Mouse (Mus musculus) retina, embryonic 14.5 days (tissue): ENCODE measurements around the gene Gpbar1.

ENCODE experiments used
- DNase-seq: peaks from one replicate; pipeline ENCODE4 v3.0.0-alpha.2; 2015; ENCODE audit warnings: low spot score

Gene Gpbar1

DNA sequence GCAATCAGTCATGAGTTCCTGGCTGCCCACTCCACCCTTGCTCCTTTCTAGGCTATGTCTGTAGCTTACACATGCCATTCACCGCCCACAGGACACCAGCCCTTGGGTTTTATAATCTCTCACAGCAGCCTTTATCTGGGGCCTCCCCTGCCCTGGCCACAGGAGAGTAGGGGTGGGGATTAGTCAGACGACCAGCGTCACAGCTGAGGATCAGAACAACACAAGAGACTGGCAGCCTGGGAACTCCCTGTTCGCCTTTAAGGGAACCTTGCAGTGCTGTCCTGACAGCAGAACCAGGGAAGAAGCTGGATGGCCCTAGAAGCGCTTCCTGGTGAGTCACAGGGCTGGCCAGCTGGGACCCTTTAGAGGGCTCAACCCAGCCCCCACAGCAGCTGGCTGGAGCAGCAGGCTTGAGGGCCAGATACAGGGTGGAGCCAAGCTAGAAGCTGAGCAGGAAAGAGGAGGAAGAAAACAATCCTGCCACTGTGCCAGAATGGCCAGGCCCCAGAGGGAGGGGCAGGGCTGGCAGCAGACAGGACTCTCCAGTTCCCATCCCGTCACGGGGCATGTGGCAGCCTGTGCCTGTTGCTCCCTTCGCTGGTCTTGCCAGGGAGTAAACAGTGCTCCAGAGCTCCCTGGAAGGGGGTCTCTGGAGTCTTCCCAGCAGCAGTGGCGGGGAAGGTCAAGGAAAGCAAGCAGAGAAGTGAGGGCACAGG, 17.3 kb downstream of the Gpbar1 start:
- peak; percentile 69 for DNase-seq

- DNase-seq: no peak
These were observed 18.1 kb downstream of the Gpbar1 start for GRCm38 (mm10) chr1:74296477-74296876.

DNA sequence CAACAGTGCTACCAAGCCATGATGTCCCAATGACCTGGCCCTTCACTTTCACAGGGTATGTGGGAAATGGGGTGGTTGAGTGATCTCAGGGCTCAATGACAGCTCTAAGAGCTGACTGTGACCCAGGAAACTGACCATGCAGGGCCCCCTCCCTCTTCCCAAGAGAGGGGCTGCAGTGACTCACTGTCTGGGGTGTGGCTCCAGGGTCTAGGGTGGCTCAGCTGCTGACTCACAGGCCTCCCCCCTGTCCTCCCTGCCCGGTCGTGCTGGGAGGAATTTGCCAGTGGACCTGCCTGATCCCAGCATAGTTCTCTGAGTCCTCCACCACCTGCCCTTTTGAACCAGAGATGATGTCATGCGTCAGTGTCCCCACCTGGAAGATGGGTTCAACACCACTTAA, 18.9 kb downstream of the Gpbar1 start:
- no peak for DNase-seq

DNA sequence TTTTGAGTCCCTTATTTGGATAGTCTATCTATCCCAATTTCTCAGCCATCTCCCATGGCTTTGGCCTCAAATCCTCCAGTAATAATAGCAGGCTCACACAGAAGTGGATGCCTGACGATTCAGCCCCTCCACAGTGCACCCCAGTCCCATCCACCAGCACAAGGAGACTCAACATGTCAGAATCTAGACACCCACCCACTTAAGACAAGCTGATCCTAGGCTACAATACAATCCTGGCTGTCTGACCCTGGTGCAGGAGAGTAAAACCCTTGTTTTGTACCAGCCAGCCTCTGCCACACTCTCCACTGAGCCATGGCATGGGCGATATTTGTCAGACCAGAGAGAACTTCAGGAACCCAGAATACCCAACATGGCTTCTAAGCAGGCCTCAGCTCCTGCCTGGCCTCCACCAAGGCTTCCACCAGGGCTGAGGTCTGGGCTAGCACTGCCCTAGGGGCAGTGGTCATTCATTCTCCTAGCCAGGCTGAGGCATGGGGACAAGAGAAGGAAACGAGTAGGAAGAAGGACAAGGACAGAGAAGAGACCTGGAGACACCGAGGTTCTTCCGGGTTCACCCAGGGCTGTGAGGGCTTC, 19.9 kb downstream of the Gpbar1 start:
- DNase-seq: no peak

- DNase-seq: no peak
These were observed 20.6 kb downstream of the Gpbar1 start for GRCm38 (mm10) chr1:74298996-74299395.

GRCm38 (mm10) chr1:74300347-74301110, 22.2 kb downstream of the Gpbar1 start:
- DNase-seq: no peak

- DNase-seq: no peak
These were observed 23.9 kb downstream of the Gpbar1 start for GRCm38 (mm10) chr1:74302229-74302628.

- DNase-seq: no peak
These were observed 24.5 kb downstream of the Gpbar1 start for GRCm38 (mm10) chr1:74302835-74303234.

DNA sequence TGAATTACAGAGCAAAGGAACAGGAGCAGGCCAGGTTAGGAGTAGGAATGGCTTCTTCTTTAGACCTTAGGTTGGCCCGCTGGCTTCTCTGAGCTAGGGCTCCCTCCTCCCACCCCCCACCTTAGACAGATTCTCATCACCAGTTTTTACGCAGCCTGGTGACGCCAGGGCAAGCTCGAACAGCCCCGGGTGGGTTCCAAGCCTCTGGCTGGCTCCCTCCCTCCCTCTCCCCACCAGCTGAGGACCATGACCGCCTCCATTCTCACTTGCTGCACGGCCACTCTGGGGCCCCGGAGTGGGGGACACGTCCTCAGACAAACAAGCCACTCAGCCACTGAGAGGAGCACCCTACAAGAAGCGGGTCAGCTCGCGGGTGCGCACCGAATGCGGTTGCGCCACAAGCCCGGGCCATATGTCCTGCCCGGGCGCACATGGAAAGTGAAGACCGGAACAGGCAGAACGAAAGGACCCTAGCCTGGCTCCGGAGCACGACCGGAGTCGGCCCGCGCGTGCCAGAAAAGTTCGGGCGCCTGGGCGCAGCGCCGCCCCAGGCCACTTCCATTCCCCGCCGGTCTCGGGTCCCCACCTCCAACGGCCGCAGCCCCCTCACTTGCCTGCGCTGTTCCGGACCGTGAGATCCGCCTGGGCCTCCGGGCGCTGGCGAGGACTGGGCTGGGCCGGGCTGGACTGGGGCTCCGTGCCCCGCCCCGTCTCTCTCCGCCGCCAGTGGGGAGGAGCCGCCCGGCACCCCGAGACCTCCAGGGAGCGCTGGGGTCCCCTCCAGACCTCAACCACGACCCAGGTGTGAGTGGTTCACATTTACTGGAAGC, 25.4 kb downstream of the Gpbar1 start:
- DNase-seq: peak; percentile 57

- no peak for DNase-seq
These were observed 26.0 kb downstream of the Gpbar1 start for GRCm38 (mm10) chr1:74304339-74304790.

DNA sequence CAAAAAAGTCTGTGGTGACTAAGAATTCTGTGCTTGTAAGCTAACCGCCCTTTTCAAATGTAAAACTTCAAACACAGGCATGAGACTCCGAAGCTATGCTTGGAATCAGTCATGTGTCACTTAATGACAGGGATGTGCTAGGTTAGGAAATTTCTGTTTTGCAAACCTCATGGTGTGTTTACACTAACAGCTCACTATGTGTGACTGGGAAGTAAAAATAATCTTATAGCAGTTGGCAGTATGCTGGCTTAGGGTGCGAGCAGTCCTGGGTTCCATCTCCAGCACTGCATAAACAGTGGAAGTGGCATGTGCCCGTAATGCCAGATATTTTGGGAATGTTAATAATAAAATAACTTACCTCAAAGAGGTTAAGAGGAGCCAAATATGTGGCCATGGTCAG, 26.6 kb downstream of the Gpbar1 start:
- no peak for DNase-seq

DNA sequence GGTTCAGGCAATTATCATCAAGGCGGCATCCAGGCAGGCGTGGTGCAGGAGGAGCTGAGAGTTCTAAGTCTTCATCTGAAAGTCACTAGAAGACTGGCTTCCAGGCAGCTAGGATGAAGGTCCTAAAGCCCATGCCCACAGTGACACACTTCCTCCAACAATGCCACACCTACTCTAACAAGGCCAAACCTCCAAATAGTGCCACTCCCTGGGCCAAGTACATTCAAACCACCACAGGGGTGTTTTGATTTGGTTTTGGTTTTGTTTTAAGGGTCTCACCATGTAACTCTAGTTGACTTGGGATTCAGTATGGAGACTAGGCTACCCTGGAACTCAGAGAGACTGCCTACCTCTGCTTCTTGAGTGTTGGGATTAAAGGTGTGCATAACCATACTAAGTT, 27.2 kb downstream of the Gpbar1 start, which contains the start of gene Tmbim1:
Gene Tmbim1, minus strand, starts transcription at position 101 of the 400 bp plus-strand sequence.
- DNase-seq: no peak

- DNase-seq: no peak
These were observed 28.8 kb downstream of the Gpbar1 start for GRCm38 (mm10) chr1:74307146-74307545.

GRCm38 (mm10) chr1:74308001-74308964, 29.9 kb downstream of the Gpbar1 start:
- DNase-seq: no peak

DNA sequence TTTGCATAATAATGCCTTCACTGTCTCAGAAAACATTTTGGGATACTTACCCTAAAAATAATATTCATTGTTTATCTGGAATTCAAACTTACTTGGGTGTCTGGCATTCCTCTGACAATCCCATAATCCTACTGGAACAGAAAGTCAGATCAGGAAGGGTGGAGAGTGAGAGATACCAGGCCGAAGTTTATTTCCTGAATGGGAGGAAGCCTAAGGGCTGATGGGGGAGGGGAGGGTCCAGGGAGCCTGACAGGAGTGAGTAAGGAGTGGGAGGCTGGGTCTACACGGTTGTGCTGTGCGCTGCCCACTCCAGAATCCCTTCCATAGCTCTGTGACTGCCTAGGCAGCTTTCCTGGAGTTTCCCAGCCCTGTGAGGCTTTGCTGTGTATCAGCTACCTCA, 31.4 kb downstream of the Gpbar1 start:
- no peak for DNase-seq

DNA sequence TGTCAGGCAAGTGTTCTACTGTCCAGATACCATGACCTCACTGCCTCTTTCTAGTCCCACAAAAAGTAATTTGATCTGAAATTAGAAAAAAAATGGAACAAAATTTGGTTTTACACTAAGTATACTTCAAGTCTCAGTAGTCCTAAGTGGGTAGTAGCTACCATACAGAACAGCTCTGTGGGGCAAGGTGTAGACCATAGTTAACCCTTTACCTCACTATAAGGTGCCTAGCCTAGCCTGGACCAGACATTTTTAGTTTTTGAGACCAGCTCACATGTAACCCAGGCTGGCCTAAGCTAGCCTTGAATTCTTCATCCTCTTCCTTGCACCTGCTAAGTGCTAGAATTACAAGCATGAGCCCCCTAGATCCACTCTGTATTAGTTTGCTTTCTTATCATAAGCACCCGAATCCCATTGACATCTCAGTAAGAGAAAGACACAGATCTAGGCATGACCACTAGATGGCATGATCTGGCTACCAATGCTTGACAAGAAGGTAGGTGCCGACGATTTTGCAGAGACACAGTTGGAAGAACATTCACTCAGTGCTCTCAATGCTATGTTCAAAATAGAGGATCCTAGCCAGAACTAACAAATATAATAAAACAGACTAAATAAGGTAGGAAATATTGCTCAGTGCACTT, 34.8 kb downstream of the Gpbar1 start:
- DNase-seq: peak; percentile 91

GRCm38 (mm10) chr1:74314796-74315195, 36.4 kb downstream of the Gpbar1 start:
- no peak for DNase-seq

GRCm38 (mm10) chr1:74316114-74316827, 37.9 kb downstream of the Gpbar1 start:
- no peak for DNase-seq

DNA sequence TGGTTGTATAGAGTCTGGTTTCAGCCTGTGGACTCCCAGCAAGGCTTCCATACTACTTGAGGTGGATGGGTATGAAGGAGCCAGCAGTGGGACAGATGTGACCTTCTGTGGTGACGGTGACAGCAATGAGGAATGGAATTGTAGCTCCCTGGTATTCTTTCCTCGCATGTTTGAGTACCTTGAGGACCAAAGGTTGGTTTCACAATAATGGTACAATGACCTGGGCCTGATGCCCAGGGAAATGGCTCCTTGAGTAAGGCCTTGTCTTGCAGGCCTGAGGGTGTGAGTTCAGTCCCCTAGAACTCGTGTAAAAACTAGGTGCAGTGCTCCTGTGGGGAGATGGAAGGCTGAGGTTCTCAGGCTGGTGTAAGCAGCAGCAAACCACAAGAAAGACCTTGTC, 40.4 kb downstream of the Gpbar1 start:
- DNase-seq: no peak

- no peak for DNase-seq
These were observed 43.0 kb downstream of the Gpbar1 start for GRCm38 (mm10) chr1:74321396-74321795.
